19 mouse cellular contexts compared by ENCODE assay signal in the genomic region with DNA sequence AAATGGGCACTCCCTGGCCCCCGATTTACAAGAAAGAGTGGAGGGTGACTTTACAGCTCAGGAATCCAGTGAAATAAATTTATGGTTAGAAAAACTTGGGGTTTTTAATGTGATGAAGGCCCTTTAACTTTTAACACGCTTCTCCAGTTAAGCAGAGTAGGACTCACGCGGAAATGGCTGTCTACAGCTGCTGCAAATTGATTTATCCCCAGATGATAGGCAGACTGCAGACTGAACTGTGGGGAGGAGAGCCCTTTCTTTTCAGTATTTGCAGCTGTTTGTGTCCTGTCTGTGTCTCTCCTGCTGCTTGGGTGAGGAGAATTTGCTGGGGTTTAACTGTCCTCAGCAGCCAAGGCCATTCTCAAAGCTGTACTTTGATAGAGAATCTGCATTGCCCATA.
DNase-seq lines count a peak whose midpoint lies in the region; ATAC-seq and TF ChIP-seq lines count a peak whose summit lies in the region.
"Had no signal": no experiment of that assay in that cellular context is flagged by ENCODE, and none has a peak within 500 bp of the region (broad histone marks: within the 10 kb centered on the region; RNA-seq: fewer than 3 reads in every experiment).

No protein-coding gene starts in this region.

- peaks cover 57% of the 10 kb centered on the region for H3K27me3 ChIP-seq in heart, embryonic 12.5 days (replicated peaks)
- H3K27me3 ChIP-seq in neural tube, embryonic 13.5 days = peaks cover 4% of the 10 kb centered on the region; the same call in 1 of the 2 replicates
- peaks cover 7% of the 10 kb centered on the region; the same call in 1 of the 2 replicates for H3K27me3 ChIP-seq in limb, embryonic 11.5 days (ENCODE audit: control insufficient read depth, insufficient read depth, low read length)
- H3K27me3 ChIP-seq in hindbrain, postnatal 0 days (ENCODE audit: insufficient read depth, low read length) = no peaks in the 10 kb centered on the region; the same call in 1 of the 2 replicates
- H3K27me3 ChIP-seq: neural tube, embryonic 12.5 days had no signal

- no peak for DNase-seq in heart, adult 8-10 months (ENCODE audit: low spot score)
- DNase-seq in neural tube, embryonic 10.5 days (ENCODE audit: extremely low spot score, low spot score) = no peak
- DNase-seq in limb, embryonic 11.5 days (ENCODE audit: low spot score) = peak; percentile 59
- DNase-seq in left cerebral cortex, postnatal 36 days (ENCODE audit: low spot score in 2 of 2) = no peak
- no peak for DNase-seq in hindbrain, postnatal 0 days (ENCODE audit: low spot score)
- DNase-seq in gastrocnemius, postnatal 14 days = no peak
- DNase-seq: adrenal gland, postnatal 14 days; B cell, adult 2 months; cerebellum, postnatal 36 days; thymus, adult 2 months had no signal

- no peak overlapping the region for H3K4me2 ChIP-seq in heart, embryonic 12.5 days
- H3K4me2 ChIP-seq in neural tube, embryonic 13.5 days = no peak overlapping the region
- H3K4me2 ChIP-seq in limb, embryonic 11.5 days (ENCODE audit: low read depth, severe bottlenecking) = no peak overlapping the region
- H3K4me2 ChIP-seq in hindbrain, postnatal 0 days (ENCODE audit: low read depth, low read length) = no peak overlapping the region
- H3K4me2 ChIP-seq: hindbrain, embryonic 12.5 days; neural tube, embryonic 12.5 days had no signal

- intact Hi-C loops in left cerebral cortex, postnatal 36 days (cut with DNase I) = no loop called here
- intact Hi-C loops in gastrocnemius, postnatal 14 days (cut with DNase I; ENCODE audit: low total_unique reads) = no loop called here

- TF ChIP-seq CTCF in hindbrain, postnatal 0 days (IDR thresholded peaks at IDR 0.05; ENCODE audit: low read depth) = no peak

- H3K4me1 ChIP-seq in heart, embryonic 12.5 days (replicated peaks) = no peaks in the 10 kb centered on the region
- peaks cover 50% of the 10 kb centered on the region for H3K4me1 ChIP-seq in neural tube, embryonic 13.5 days (replicated peaks)
- H3K4me1 ChIP-seq in limb, embryonic 11.5 days (ENCODE audit: control insufficient read depth, insufficient read depth, low read length) = peaks cover 36% of the 10 kb centered on the region
- H3K4me1 ChIP-seq in hindbrain, postnatal 0 days (ENCODE audit: insufficient read depth, low read length) = no peaks in the 10 kb centered on the region

- H3K4me3 ChIP-seq in heart, embryonic 12.5 days = no peak overlapping the region
- no peak overlapping the region for H3K4me3 ChIP-seq in neural tube, embryonic 13.5 days
- no peak overlapping the region for H3K4me3 ChIP-seq in limb, embryonic 11.5 days (ENCODE audit: low read depth, low read length)
- H3K4me3 ChIP-seq in hindbrain, postnatal 0 days (ENCODE audit: low read length) = no peak overlapping the region
- H3K4me3 ChIP-seq: forebrain, embryonic 10.5 days; heart, embryonic 10.5 days; hindbrain, embryonic 12.5 days; layer of hippocampus, adult 2 months; midbrain, embryonic 10.5 days; neural tube, embryonic 12.5 days had no signal

- H3K9me3 ChIP-seq in heart, embryonic 12.5 days (replicated peaks) = no peaks in the 10 kb centered on the region
- H3K9me3 ChIP-seq in neural tube, embryonic 13.5 days = no peaks in the 10 kb centered on the region
- H3K9me3 ChIP-seq in limb, embryonic 11.5 days (ENCODE audit: control insufficient read depth, low read length) = no peaks in the 10 kb centered on the region
- H3K9me3 ChIP-seq in hindbrain, postnatal 0 days (ENCODE audit: low read length) = no peaks in the 10 kb centered on the region
- H3K9me3 ChIP-seq: forebrain, embryonic 10.5 days; heart, embryonic 10.5 days; hindbrain, embryonic 12.5 days; midbrain, embryonic 10.5 days; neural tube, embryonic 12.5 days had no signal

- 0 out of 2 replicates have a peak, but pooled peaks have one; percentile 22 for ATAC-seq in heart, embryonic 12.5 days (ENCODE audit: insufficient number of reproducible peaks, low FRiP score)
- ATAC-seq in neural tube, embryonic 13.5 days (ENCODE audit: low read depth) = no peak
- 0 out of 2 replicates have a peak, but pooled peaks have one; percentile 5 for ATAC-seq in limb, embryonic 11.5 days (ENCODE audit: insufficient number of reproducible peaks, low FRiP score, low TSS enrichment, low read depth)
- no peak for ATAC-seq in hindbrain, postnatal 0 days

- no peak overlapping the region for H3K9ac ChIP-seq in heart, embryonic 12.5 days
- H3K9ac ChIP-seq in neural tube, embryonic 13.5 days = 0 out of 2 replicates have a peak overlapping the region, but pooled peaks have one; percentile 12
- H3K9ac ChIP-seq in limb, embryonic 11.5 days (ENCODE audit: low read length) = no peak overlapping the region
- no peak overlapping the region for H3K9ac ChIP-seq in hindbrain, postnatal 0 days (replicated peaks; ENCODE audit: low read length)
- H3K9ac ChIP-seq: hindbrain, embryonic 12.5 days; neural tube, embryonic 12.5 days had no signal

- no peaks in the 10 kb centered on the region for H3K36me3 ChIP-seq in heart, embryonic 12.5 days
- no peaks in the 10 kb centered on the region for H3K36me3 ChIP-seq in neural tube, embryonic 13.5 days
- no peaks in the 10 kb centered on the region for H3K36me3 ChIP-seq in limb, embryonic 11.5 days (ENCODE audit: control insufficient read depth, insufficient read depth, low read length)
- no peaks in the 10 kb centered on the region for H3K36me3 ChIP-seq in hindbrain, postnatal 0 days (ENCODE audit: insufficient read depth, low read length)
- H3K36me3 ChIP-seq: forebrain, embryonic 10.5 days; G1E; heart, embryonic 10.5 days; hindbrain, embryonic 12.5 days; midbrain, embryonic 10.5 days; neural tube, embryonic 12.5 days had no signal

- H3K27ac ChIP-seq in heart, embryonic 12.5 days (ENCODE audit: poor library complexity, severe bottlenecking) = no peak overlapping the region
- H3K27ac ChIP-seq in neural tube, embryonic 13.5 days (replicated peaks) = peak overlapping the region; percentile 28; the same call in 1 of the 2 replicates
- H3K27ac ChIP-seq in limb, embryonic 11.5 days (replicated peaks; ENCODE audit: low read depth, low read length) = peak overlapping the region; percentile 55; the same call in 1 of the 2 replicates
- H3K27ac ChIP-seq in hindbrain, postnatal 0 days = no peak overlapping the region
- H3K27ac ChIP-seq: forebrain, embryonic 10.5 days; heart, embryonic 10.5 days; layer of hippocampus, adult 2 months; midbrain, embryonic 10.5 days; neural tube, embryonic 12.5 days had no signal

- WGBS in heart, embryonic 12.5 days = 56% methylated on average over 4 of the region's 4 CpGs
- 27% methylated on average over 4 of the region's 4 CpGs for WGBS in neural tube, embryonic 13.5 days
- WGBS in limb, embryonic 11.5 days = 5% methylated on average over 4 of the region's 4 CpGs
- WGBS in hindbrain, postnatal 0 days = 72% methylated on average over 4 of the region's 4 CpGs

Comparison
In these comparisons a context has a peak if more than half of its experiments do, and no peak if none do; other contexts are left out.
1. ATAC-seq: peak in heart, embryonic 12.5 days (single experiment) and limb, embryonic 11.5 days (single experiment); none in neural tube, embryonic 13.5 days (single experiment) and hindbrain, postnatal 0 days (single experiment).
2. H3K27ac ChIP-seq: peak in neural tube, embryonic 13.5 days (single experiment) and limb, embryonic 11.5 days (single experiment); none in heart, embryonic 12.5 days (single experiment) and hindbrain, postnatal 0 days (single experiment).